Mouse (Mus musculus) intestine, embryonic 14.5 days (tissue): ENCODE results near the gene Emilin3. TPM values are rescaled to one million over a fixed set of nuclear protein-coding genes. Genes with fewer than 3 reads are reported as not detected.

Source experiments
- ATAC-seq: fragments of 200-750 bp; cut with Nextera tagmentation; replicated peaks from 2 replicates; pipeline ENCODE4 v1.8.0; 2017; ENCODE audit warnings: low read depth, moderate number of reproducible peaks, moderate TSS enrichment, moderate library complexity; ENCODE audit not compliant: low FRiP score, low TSS enrichment
- DNase-seq: peaks from one replicate; pipeline ENCODE4 v3.0.0-alpha.2; 2018; ENCODE audit warnings: low spot score
- H3K27ac ChIP-seq: fragments of 300-500 bp; sonication (generic); 2 replicates; pipeline ENCODE4 v1.5.1; 2014; ENCODE audit warnings: low read depth, mild to moderate bottlenecking, control low read depth
- H3K27me3 ChIP-seq: fragments of 300-500 bp; sonication (generic); replicated peaks from 2 replicates; pipeline ENCODE4 v1.6.1; 2014; ENCODE audit warnings: low read length, control low read depth; ENCODE audit not compliant: control insufficient read depth, insufficient read depth
- H3K36me3 ChIP-seq: fragments of 300-500 bp; sonication (generic); 2 replicates; pipeline ENCODE4 v1.6.1; 2014; ENCODE audit warnings: low read length, control low read depth; ENCODE audit not compliant: control insufficient read depth, insufficient read depth
- H3K4me1 ChIP-seq: fragments of 300-500 bp; sonication (generic); replicated peaks from 2 replicates; pipeline ENCODE4 v1.6.1; 2014; ENCODE audit warnings: low read length, control low read depth, mixed read lengths; ENCODE audit not compliant: control insufficient read depth, insufficient read depth
- H3K4me2 ChIP-seq: fragments of 300-500 bp; sonication (generic); 2 replicates; pipeline ENCODE4 v1.6.1; 2014; ENCODE audit warnings: low read length
- H3K4me3 ChIP-seq: fragments of 300-500 bp; sonication (generic); 2 replicates; pipeline ENCODE4 v1.5.1; 2014; ENCODE audit warnings: low read depth, low read length, control low read depth, mixed read lengths
- H3K9ac ChIP-seq: fragments of 300-500 bp; sonication (generic); 2 replicates; pipeline ENCODE4 v1.6.1; 2014; ENCODE audit warnings: mild to moderate bottlenecking, low read length
- H3K9me3 ChIP-seq: fragments of 300-500 bp; sonication (generic); 2 replicates; pipeline ENCODE4 v1.6.1; 2016; ENCODE audit warnings: low read length, control low read depth; ENCODE audit not compliant: control insufficient read depth
- WGBS: fragments of 180-500 bp; shearing (Covaris S2); extraction: QIAGEN DNeasy Blood & Tissue Kit; methylation state at CpG from one replicate; pipeline ENCODE4 v1.1.7; 2014; 5-methylcytosine and 5-hydroxymethylcytosine counted together
- polyA plus RNA-seq: library from polyadenylated mRNA; unstranded; fragments of >200 nt; fragmentation: Nextera tagmentation; extraction: Ambion mirVana; gene quantifications from 2 replicates; pipeline ENCODE4 v1.2.1, GENCODE M21; 2014

The Emilin3 gene
- polyA plus RNA-seq, 1 experiment from 2014 or later = 29.0 TPM

DNA sequence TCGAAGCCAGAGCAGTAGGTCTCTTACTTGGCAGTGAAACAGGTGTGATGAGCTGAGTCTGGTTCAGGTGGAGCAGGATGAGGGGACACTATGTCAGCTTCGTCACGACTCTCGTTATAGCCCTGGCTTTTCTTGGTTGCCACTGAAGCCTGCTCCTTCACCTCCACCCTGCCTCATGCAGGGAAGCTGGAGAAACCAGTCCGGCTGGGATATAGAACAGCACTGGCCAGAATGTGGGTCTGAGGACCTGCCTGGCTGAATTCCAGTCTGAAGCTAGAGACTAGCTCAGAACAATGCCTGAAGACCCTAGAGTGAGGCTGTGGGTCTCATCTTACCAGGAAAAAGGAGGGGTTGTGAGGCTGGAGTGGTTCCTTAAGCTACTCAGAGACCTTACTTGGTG is 21.1 kb downstream of the Emilin3 start:
- Histone ChIP-seq H3K4me2 (no peak overlapping the region), H3K27me3 (no peaks in the 10 kb centered on the region), H3K27ac (no peak overlapping the region), H3K36me3 (no peaks in the 10 kb centered on the region), H3K9me3 (no peaks in the 10 kb centered on the region), H3K4me1 (no peaks in the 10 kb centered on the region), H3K9ac (no peak overlapping the region), H3K4me3 (no peak overlapping the region)
- ATAC-seq (no peak), DNase-seq (no peak)
- WGBS = 75% methylated on average over 5 of the region's 5 CpGs

DNA sequence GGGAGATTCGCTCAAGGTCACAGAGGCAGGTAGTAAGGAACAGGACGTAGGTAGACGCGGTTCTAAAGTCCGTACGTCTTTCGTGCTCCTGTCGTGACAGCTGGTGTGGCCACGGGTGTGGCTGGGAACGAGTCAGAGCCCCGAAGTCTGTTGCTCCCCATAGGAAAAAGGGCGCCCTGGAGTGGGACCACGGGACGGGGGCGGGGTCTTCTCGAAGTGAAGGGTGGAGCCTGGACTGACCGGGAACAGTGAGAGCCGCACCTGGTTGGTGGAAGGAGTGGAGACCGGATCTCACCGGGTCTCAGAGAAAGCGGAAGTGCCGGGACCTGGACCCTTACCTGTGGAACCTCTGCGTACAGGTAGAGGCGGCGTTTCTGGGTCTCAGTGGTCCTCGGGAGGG is 24.3 kb downstream of the Emilin3 start:
- ATAC-seq = peak; percentile 94

DNA sequence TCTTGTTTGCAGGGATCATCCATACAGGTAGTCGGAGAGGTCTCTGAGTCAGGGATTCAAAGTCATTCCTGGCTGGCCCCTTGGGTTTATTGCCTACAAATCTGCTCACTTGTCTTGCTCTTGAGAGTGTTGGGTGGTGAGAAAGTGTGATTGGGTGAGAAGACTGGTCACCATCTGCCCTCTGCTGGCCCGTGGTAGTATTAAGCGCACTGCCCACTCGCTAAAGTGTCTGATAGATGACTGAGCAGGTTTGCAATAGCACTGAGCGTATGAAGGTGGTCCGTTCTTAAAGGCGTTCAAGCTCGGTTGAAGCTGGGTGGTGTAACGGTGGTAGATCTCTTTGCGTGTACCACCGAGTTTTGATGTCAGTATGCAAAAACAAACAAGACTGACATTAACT is 24.8 kb downstream of the Emilin3 start:
- no peak overlapping the region for H3K27ac ChIP-seq
- DNase-seq = peak; percentile 93
- ATAC-seq = peak; percentile 81
- H3K9ac ChIP-seq = 0 out of 2 replicates have a peak overlapping the region, but pooled peaks have one; percentile 37
- no peaks in the 10 kb centered on the region for H3K9me3 ChIP-seq
- H3K4me2 ChIP-seq = peak overlapping the region; percentile 67
- no peaks in the 10 kb centered on the region for H3K36me3 ChIP-seq
- H3K27me3 ChIP-seq = no peaks in the 10 kb centered on the region
- H3K4me1 ChIP-seq = no peaks in the 10 kb centered on the region
- peak overlapping the region; percentile 42 for H3K4me3 ChIP-seq
- 2% methylated on average over 11 of the region's 11 CpGs for WGBS

More for the DNA sequence above, 24.3 kb downstream of the Emilin3 start:
- peak; percentile 79 for DNase-seq
- peak overlapping the region; percentile 67 for H3K4me2 ChIP-seq
- H3K4me3 ChIP-seq = peak overlapping the region; percentile 42
- no peak overlapping the region for H3K27ac ChIP-seq
- H3K9ac ChIP-seq = peak overlapping the region; percentile 37
- no peaks in the 10 kb centered on the region for H3K27me3 ChIP-seq
- no peaks in the 10 kb centered on the region for H3K36me3 ChIP-seq
- WGBS = 1% methylated on average over 26 of the region's 26 CpGs
- no peaks in the 10 kb centered on the region for H3K4me1 ChIP-seq
- no peaks in the 10 kb centered on the region for H3K9me3 ChIP-seq

- no peaks in the 10 kb centered on the region for H3K9me3 ChIP-seq
- H3K36me3 ChIP-seq = no peaks in the 10 kb centered on the region
- DNase-seq = no peak
- no peak for ATAC-seq
- WGBS = 80% methylated on average over 3 of the region's 3 CpGs
- H3K4me1 ChIP-seq = no peaks in the 10 kb centered on the region
- H3K27me3 ChIP-seq = no peaks in the 10 kb centered on the region
- H3K9ac ChIP-seq = no peak overlapping the region
- no peak overlapping the region for H3K27ac ChIP-seq
- no peak overlapping the region for H3K4me2 ChIP-seq
- no peak overlapping the region for H3K4me3 ChIP-seq
These were observed 25.9 kb downstream of the Emilin3 start for GRCm38 (mm10) chr2:160886221-160886620.

DNA sequence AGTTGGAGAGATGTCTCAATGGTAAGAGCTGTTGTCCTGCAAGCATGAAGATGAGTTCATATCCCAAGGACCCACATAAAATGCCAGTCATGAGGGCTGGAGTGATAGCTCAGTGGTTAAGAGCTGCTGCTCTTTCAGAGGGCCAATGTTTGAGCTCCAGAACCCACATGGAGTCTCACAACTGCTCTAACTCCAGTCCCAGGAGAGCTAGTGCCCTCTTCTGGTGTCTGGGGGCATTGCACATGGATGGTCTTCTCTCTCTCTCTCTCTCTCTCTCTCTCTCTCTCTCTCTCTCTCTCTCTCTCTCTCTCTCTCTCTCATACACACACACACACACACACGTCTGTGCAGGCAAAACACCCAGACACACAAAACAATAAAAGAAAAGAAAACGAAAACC is 27.3 kb downstream of the Emilin3 start:
- WGBS = 15% methylated on average over 2 of the region's 2 CpGs
- no peaks in the 10 kb centered on the region for H3K4me1 ChIP-seq
- no peak overlapping the region for H3K4me3 ChIP-seq
- no peak overlapping the region for H3K9ac ChIP-seq
- no peaks in the 10 kb centered on the region for H3K27me3 ChIP-seq
- no peak overlapping the region for H3K4me2 ChIP-seq
- peak; percentile 81 for DNase-seq
- no peaks in the 10 kb centered on the region for H3K9me3 ChIP-seq
- H3K36me3 ChIP-seq = no peaks in the 10 kb centered on the region
- ATAC-seq = no peak
- no peak overlapping the region for H3K27ac ChIP-seq

DNA sequence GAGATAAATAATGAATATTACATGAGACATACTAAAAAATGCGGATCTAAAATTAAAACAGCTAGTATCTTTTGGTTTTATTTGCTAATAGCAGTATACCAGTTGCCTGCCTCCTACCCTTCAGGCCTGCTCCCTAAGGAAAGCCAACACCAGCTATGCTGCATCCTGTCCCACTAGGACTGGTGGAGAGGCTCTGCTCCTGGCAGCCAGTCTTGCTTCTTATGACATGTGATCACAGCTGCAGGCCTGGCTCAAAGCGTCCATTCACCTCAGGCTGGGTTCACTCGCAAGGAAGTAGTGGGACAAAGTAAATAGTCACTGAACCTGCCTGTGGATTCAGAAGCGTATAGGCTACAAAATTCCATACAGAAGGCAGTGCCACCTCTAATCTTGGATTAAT is 28.2 kb downstream of the Emilin3 start:
- DNase-seq (no peak), ATAC-seq (no peak)
- H3K4me3 ChIP-seq = no peak overlapping the region
- H3K9me3 ChIP-seq = no peaks in the 10 kb centered on the region
- no peaks in the 10 kb centered on the region for H3K36me3 ChIP-seq
- no peaks in the 10 kb centered on the region for H3K27me3 ChIP-seq
- H3K4me2 ChIP-seq = no peak overlapping the region
- WGBS = 57% methylated on average over 4 of the region's 4 CpGs
- H3K4me1 ChIP-seq = no peaks in the 10 kb centered on the region
- no peak overlapping the region for H3K9ac ChIP-seq
- no peak overlapping the region for H3K27ac ChIP-seq

DNA sequence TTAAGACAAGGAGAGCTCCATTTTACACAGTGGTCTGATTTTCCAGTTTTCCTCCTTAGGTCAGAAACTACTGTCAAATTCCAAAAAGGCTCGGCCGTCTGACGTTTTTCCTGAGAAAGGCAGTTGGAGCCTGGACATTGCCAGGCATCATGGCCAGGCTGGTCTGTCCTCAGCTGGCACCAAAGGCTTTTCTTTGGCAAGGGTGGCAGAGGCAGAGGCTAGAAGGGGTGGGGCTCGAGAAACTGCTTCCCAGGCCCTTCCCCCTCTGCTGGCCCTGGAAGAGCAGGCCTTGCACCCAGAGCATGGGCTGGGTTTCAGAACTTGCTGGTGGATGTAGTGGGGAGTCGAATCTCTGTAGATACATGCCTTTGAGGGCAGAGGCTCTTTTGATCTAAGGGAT is 29.7 kb downstream of the Emilin3 start:
- no peaks in the 10 kb centered on the region for H3K9me3 ChIP-seq
- no peaks in the 10 kb centered on the region for H3K27me3 ChIP-seq
- H3K27ac ChIP-seq = no peak overlapping the region
- no peak for DNase-seq
- H3K4me3 ChIP-seq = no peak overlapping the region
- H3K9ac ChIP-seq = no peak overlapping the region
- ATAC-seq = no peak
- no peak overlapping the region for H3K4me2 ChIP-seq
- no peaks in the 10 kb centered on the region for H3K36me3 ChIP-seq
- no peaks in the 10 kb centered on the region for H3K4me1 ChIP-seq
- 72% methylated on average over 5 of the region's 5 CpGs for WGBS

DNA sequence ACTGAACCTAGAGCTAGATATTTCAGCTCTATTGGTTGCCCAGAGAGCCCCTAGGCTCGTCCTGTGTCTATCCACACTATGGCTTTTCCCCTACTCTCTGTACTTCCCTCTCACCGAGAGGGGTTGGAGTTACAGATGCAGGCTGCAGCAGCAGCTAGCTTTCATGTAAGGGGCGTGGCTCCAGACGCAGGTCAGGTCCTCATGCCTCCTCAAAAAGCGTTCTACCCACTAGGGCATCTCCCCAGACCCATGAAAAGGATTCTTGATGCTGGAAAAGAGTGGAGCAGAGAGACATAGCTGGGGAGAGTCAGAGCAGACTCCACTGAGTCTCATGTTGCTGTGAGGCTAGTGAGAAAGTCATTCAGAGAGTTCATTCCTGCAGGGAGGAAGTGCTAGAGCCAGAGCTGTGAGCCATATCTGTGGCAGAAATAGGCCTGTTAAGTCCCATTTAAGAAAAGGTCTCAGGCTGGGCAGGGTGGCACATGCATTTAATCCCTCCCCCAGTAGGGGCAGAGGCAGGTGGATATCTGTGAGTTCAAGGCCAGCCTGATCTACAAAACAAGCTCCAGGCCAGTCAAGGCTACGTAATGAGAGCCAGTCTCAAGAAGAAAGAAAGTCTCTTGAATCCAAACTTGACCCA is 30.5 kb downstream of the Emilin3 start:
- Histone ChIP-seq H3K4me1 (no peaks in the 10 kb centered on the region), H3K36me3 (no peaks in the 10 kb centered on the region), H3K27ac (no peak overlapping the region), H3K27me3 (no peaks in the 10 kb centered on the region), H3K9ac (no peak overlapping the region), H3K4me2 (no peak overlapping the region), H3K4me3 (no peak overlapping the region), H3K9me3 (no peaks in the 10 kb centered on the region)
- 46% methylated on average over 6 of the region's 6 CpGs for WGBS
- ATAC-seq (no peak), DNase-seq (no peak)

GRCm38 (mm10) chr2:160880453-160881195 is 31.5 kb downstream of the Emilin3 start, which contains the start of gene Lpin3:
Gene Lpin3, plus strand, starts transcription at chr2:160880670.
- no peak within 1 kb of the TSS for H3K4me3 ChIP-seq
- H3K9ac ChIP-seq = no peak within 1 kb of the TSS
- 63% methylated on average over 13 of the region's 13 CpGs for WGBS
- no peaks in the 10 kb centered on the region for H3K9me3 ChIP-seq
- H3K36me3 ChIP-seq = no peaks in the 10 kb centered on the region
- no peak for ATAC-seq
- H3K27me3 ChIP-seq = no peaks in the 10 kb centered on the region
- no peak for DNase-seq
- H3K4me1 ChIP-seq = no peaks in the 10 kb centered on the region
- no peak within 1 kb of the TSS for H3K4me2 ChIP-seq
- H3K27ac ChIP-seq = no peak within 1 kb of the TSS
